Mouse (Mus musculus) embryonic facial prominence, embryonic 15.5 days (tissue): ENCODE results near the gene March9. TPM values are rescaled to one million over a fixed set of nuclear protein-coding genes. Genes with fewer than 3 reads are reported as not detected.

Source experiments
- ATAC-seq: fragments of 200-750 bp; cut with Nextera tagmentation; 2 replicates; pipeline ENCODE4 v1.8.0; 2017; ENCODE audit warnings: low read depth, moderate TSS enrichment; ENCODE audit not compliant: insufficient number of reproducible peaks, low FRiP score, low TSS enrichment
- H3K27ac ChIP-seq: fragments of 300-500 bp; sonication (generic); replicated peaks from 2 replicates; pipeline ENCODE4 v1.5.1; 2015; ENCODE audit warnings: mild to moderate bottlenecking, inconsistent platforms
- H3K27me3 ChIP-seq: fragments of 300-500 bp; sonication (generic); 2 replicates; pipeline ENCODE4 v1.6.1; 2015; ENCODE audit warnings: inconsistent platforms
- H3K36me3 ChIP-seq: fragments of 300-500 bp; sonication (generic); 2 replicates; pipeline ENCODE4 v1.6.1; 2015; ENCODE audit warnings: mild to moderate bottlenecking, inconsistent platforms
- H3K4me1 ChIP-seq: fragments of 300-500 bp; sonication (generic); 2 replicates; pipeline ENCODE4 v1.6.1; 2015; ENCODE audit warnings: inconsistent platforms
- H3K4me2 ChIP-seq: fragments of 300-500 bp; sonication (generic); replicated peaks from 2 replicates; pipeline ENCODE4 v1.6.1; 2015; ENCODE audit warnings: mild to moderate bottlenecking, inconsistent platforms
- H3K4me3 ChIP-seq: fragments of 300-500 bp; sonication (generic); replicated peaks from 2 replicates; pipeline ENCODE4 v1.5.1; 2015; ENCODE audit warnings: mild to moderate bottlenecking, inconsistent platforms
- H3K9ac ChIP-seq: fragments of 300-500 bp; sonication (generic); 2 replicates; pipeline ENCODE4 v1.6.1; 2015; ENCODE audit warnings: inconsistent platforms
- H3K9me3 ChIP-seq: fragments of 300-500 bp; sonication (generic); replicated peaks from 2 replicates; pipeline ENCODE4 v1.6.1; 2016; ENCODE audit warnings: inconsistent platforms
- WGBS: fragments of 180-500 bp; shearing (Covaris S2); methylation state at CpG from one replicate; pipeline ENCODE4 v1.1.7; 2015; 5-methylcytosine and 5-hydroxymethylcytosine counted together
- polyA plus RNA-seq: library from polyadenylated mRNA; unstranded; fragments of >200 nt; fragmentation: Nextera tagmentation; extraction: Ambion mirVana; gene quantifications from 2 replicates; pipeline ENCODE4 v1.2.1, GENCODE M21; 2015

Gene March9
- polyA plus RNA-seq, 1 experiment from 2014 or later = 1.8 TPM

- WGBS = 14% methylated on average over 43 of the region's 51 CpGs
- Histone ChIP-seq H3K4me2 (peak overlapping the region; percentile 62), H3K9me3 (no peaks in the 10 kb centered on the region), H3K27me3 (peaks cover 61% of the 10 kb centered on the region), H3K9ac (no peak overlapping the region; the same call in 1 of the 2 replicates), H3K27ac (no peak overlapping the region), H3K4me1 (peaks cover 28% of the 10 kb centered on the region), H3K36me3 (peaks cover 17% of the 10 kb centered on the region; the same call in 1 of the 2 replicates), H3K4me3 (peak overlapping the region; percentile 36)
- peak; percentile 61 for ATAC-seq
These were observed 31.8 kb upstream of the March9 start for GRCm38 (mm10) chr10:127091507-127092396.

GRCm38 (mm10) chr10:127090560-127091411, 30.8 kb upstream of the March9 start:
- H3K9ac ChIP-seq = no peak overlapping the region; the same call in 1 of the 2 replicates
- H3K4me3 ChIP-seq = peak overlapping the region; percentile 36
- H3K4me1 ChIP-seq = peaks cover 28% of the 10 kb centered on the region
- no peaks in the 10 kb centered on the region for H3K9me3 ChIP-seq
- 6% methylated on average over 57 of the region's 57 CpGs for WGBS
- H3K27me3 ChIP-seq = peaks cover 64% of the 10 kb centered on the region
- no peak overlapping the region for H3K27ac ChIP-seq
- no peak for ATAC-seq
- H3K36me3 ChIP-seq = peaks cover 8% of the 10 kb centered on the region; the same call in 1 of the 2 replicates
- peak overlapping the region; percentile 62 for H3K4me2 ChIP-seq

GRCm38 (mm10) chr10:127085633-127086032, 25.6 kb upstream of the March9 start:
- Histone ChIP-seq H3K4me1 (peaks cover 19% of the 10 kb centered on the region), H3K9ac (no peak overlapping the region), H3K36me3 (no peaks in the 10 kb centered on the region), H3K27me3 (peaks cover 84% of the 10 kb centered on the region), H3K4me3 (no peak overlapping the region), H3K9me3 (no peaks in the 10 kb centered on the region), H3K4me2 (no peak overlapping the region), H3K27ac (no peak overlapping the region)
- no peak for ATAC-seq
- 70% methylated on average over 6 of the region's 6 CpGs for WGBS

GRCm38 (mm10) chr10:127085052-127085451, 25.1 kb upstream of the March9 start:
- no peak overlapping the region for H3K9ac ChIP-seq
- H3K4me1 ChIP-seq = peaks cover 22% of the 10 kb centered on the region
- no peaks in the 10 kb centered on the region for H3K9me3 ChIP-seq
- WGBS = 77% methylated on average over 9 of the region's 9 CpGs
- H3K4me3 ChIP-seq = no peak overlapping the region
- ATAC-seq = no peak
- H3K4me2 ChIP-seq = no peak overlapping the region
- H3K27ac ChIP-seq = no peak overlapping the region
- no peaks in the 10 kb centered on the region for H3K36me3 ChIP-seq
- peaks cover 84% of the 10 kb centered on the region for H3K27me3 ChIP-seq

GRCm38 (mm10) chr10:127083915-127084306, 23.9 kb upstream of the March9 start:
- 31% methylated on average over 5 of the region's 5 CpGs for WGBS

GRCm38 (mm10) chr10:127083292-127083914, 23.4 kb upstream of the March9 start:
- whole genome bisulfite sequencing = 30% methylated on average over 8 of the region's 8 CpGs
- Histone ChIP-seq H3K27me3 (peaks cover 83% of the 10 kb centered on the region), H3K4me1 (peaks cover 37% of the 10 kb centered on the region), H3K9ac (no peak overlapping the region), H3K4me3 (no peak overlapping the region), H3K4me2 (no peak overlapping the region), H3K36me3 (no peaks in the 10 kb centered on the region), H3K9me3 (no peaks in the 10 kb centered on the region), H3K27ac (no peak overlapping the region)
- ATAC-seq = no peak

More at GRCm38 (mm10) chr10:127083915-127084306, 23.9 kb upstream of the March9 start:
- no peak overlapping the region for H3K4me3 ChIP-seq
- no peak overlapping the region for H3K4me2 ChIP-seq
- no peak overlapping the region for H3K9ac ChIP-seq
- H3K27ac ChIP-seq = no peak overlapping the region
- H3K9me3 ChIP-seq = no peaks in the 10 kb centered on the region
- H3K4me1 ChIP-seq = peaks cover 34% of the 10 kb centered on the region
- no peaks in the 10 kb centered on the region for H3K36me3 ChIP-seq
- no peak for ATAC-seq
- peaks cover 84% of the 10 kb centered on the region for H3K27me3 ChIP-seq

GRCm38 (mm10) chr10:127081996-127082620, 22.1 kb upstream of the March9 start:
- no peaks in the 10 kb centered on the region for H3K36me3 ChIP-seq
- peaks cover 45% of the 10 kb centered on the region for H3K4me1 ChIP-seq
- no peak overlapping the region for H3K27ac ChIP-seq
- peak overlapping the region; percentile 47; the same call in 1 of the 2 replicates for H3K4me2 ChIP-seq
- peaks cover 83% of the 10 kb centered on the region for H3K27me3 ChIP-seq
- ATAC-seq = no peak
- WGBS = 27% methylated on average over 8 of the region's 8 CpGs
- no peak overlapping the region for H3K9ac ChIP-seq
- H3K4me3 ChIP-seq = no peak overlapping the region
- H3K9me3 ChIP-seq = no peaks in the 10 kb centered on the region

GRCm38 (mm10) chr10:127080901-127081780, 21.2 kb upstream of the March9 start:
- no peak for ATAC-seq
- Histone ChIP-seq H3K4me3 (peak overlapping the region; percentile 57), H3K9ac (no peak overlapping the region), H3K4me2 (peak overlapping the region; percentile 47), H3K4me1 (peaks cover 45% of the 10 kb centered on the region), H3K27ac (no peak overlapping the region), H3K36me3 (no peaks in the 10 kb centered on the region), H3K9me3 (no peaks in the 10 kb centered on the region), H3K27me3 (peaks cover 86% of the 10 kb centered on the region)
- 3% methylated on average over 48 of the region's 48 CpGs for WGBS

- no peak for ATAC-seq
- Histone ChIP-seq H3K36me3 (no peaks in the 10 kb centered on the region), H3K4me2 (peak overlapping the region; percentile 93), H3K9ac (peak overlapping the region; percentile 24), H3K9me3 (no peaks in the 10 kb centered on the region), H3K4me3 (peak overlapping the region; percentile 57), H3K27ac (no peak overlapping the region), H3K27me3 (peaks cover 83% of the 10 kb centered on the region), H3K4me1 (peaks cover 45% of the 10 kb centered on the region)
- 2% methylated on average over 70 of the region's 70 CpGs for WGBS
These were observed 19.8 kb upstream of the March9 start for GRCm38 (mm10) chr10:127079665-127080391.
